Mouse (Mus musculus) liver, embryonic 14.5 days (tissue): ENCODE measurements around the gene Ager. TPM values are rescaled to one million over a fixed set of nuclear protein-coding genes. Genes with fewer than 3 reads are reported as not detected.

Experiments used
- ATAC-seq: fragments of 200-750 bp; cut with Nextera tagmentation; 2 replicates; pipeline ENCODE4 v1.8.0; 2017; ENCODE audit warnings: moderate number of reproducible peaks, mild to moderate bottlenecking, moderate library complexity; ENCODE audit not compliant: insufficient read depth
- DNase-seq, 3 experiments: peaks; one replicate each; pipeline ENCODE4 v3.0.0-alpha.2; 2012 to 2013; ENCODE audit warnings: low read depth in 3 of 3, low spot score in 3 of 3
- H3K27ac ChIP-seq: fragments of 300-500 bp; sonication (generic); 2 replicates; pipeline ENCODE4 v1.5.1; 2014; ENCODE audit warnings: moderate library complexity, mild to moderate bottlenecking, control low read depth, inconsistent platforms
- H3K27me3 ChIP-seq: fragments of 300-500 bp; sonication (generic); 2 replicates; pipeline ENCODE4 v1.6.1; 2014; ENCODE audit warnings: mild to moderate bottlenecking, low read length, moderate library complexity; ENCODE audit not compliant: control insufficient read depth, insufficient read depth
- H3K36me3 ChIP-seq: fragments of 300-500 bp; sonication (generic); replicated peaks from 2 replicates; pipeline ENCODE4 v1.6.1; 2014; ENCODE audit warnings: low read depth; ENCODE audit not compliant: control insufficient read depth, insufficient read depth
- H3K4me1 ChIP-seq, 2 experiments: fragments of 200-500 bp in 1 of 2; fragments of 300-500 bp in 1 of 2; sonication (generic) in 1 of 2; replicated peaks; 2 replicates each; pipeline ENCODE4 v1.6.1; 2012 to 2014; ENCODE audit warnings: antibody characterized with exemption in 1 of 2, inconsistent platforms in 1 of 2, low read length in 1 of 2; ENCODE audit not compliant: control insufficient read depth in 2 of 2, insufficient read depth in 2 of 2
- H3K4me2 ChIP-seq: fragments of 300-500 bp; sonication (generic); 2 replicates; pipeline ENCODE4 v1.6.1; 2014; ENCODE audit warnings: low read depth, mild to moderate bottlenecking, control low read depth, moderate library complexity
- H3K4me3 ChIP-seq, 2 experiments: fragments of 200-500 bp in 1 of 2; fragments of 300-500 bp in 1 of 2; sonication (generic) in 1 of 2; 2 replicates each; pipeline ENCODE4 v1.5.1; 2012 to 2014; ENCODE audit warnings: low read depth in 2 of 2, low read length in 2 of 2, mild to moderate bottlenecking in 2 of 2, control low read depth in 1 of 2, inconsistent platforms in 1 of 2, moderate library complexity in 1 of 2; ENCODE audit not compliant: insufficient read depth in 1 of 2
- H3K9ac ChIP-seq: fragments of 300-500 bp; sonication (generic); replicated peaks from 2 replicates; pipeline ENCODE4 v1.6.1; 2014; ENCODE audit warnings: mild to moderate bottlenecking, control low read depth, moderate library complexity
- H3K9me3 ChIP-seq: fragments of 300-500 bp; sonication (generic); 2 replicates; pipeline ENCODE4 v1.6.1; 2016; ENCODE audit warnings: low read length, mixed read lengths; ENCODE audit not compliant: control insufficient read depth
- CTCF ChIP-seq: IDR thresholded peaks from 2 replicates; pipeline ENCODE4 v1.5.1; 2016; ENCODE audit warnings: antibody characterized with exemption, low read depth, control low read depth
- EP300 ChIP-seq: IDR thresholded peaks from 2 replicates; pipeline ENCODE4 v1.6.1; 2016; ENCODE audit warnings: antibody characterized with exemption, low read depth
- WGBS: fragments of 180-500 bp; shearing (Covaris S2); extraction: QIAGEN DNeasy Blood & Tissue Kit; methylation state at CpG from one replicate; pipeline ENCODE4 v1.1.7; 2014; ENCODE audit not compliant: insufficient replicate concordance; 5-methylcytosine and 5-hydroxymethylcytosine counted together
- polyA plus RNA-seq, 2 experiments: library from polyadenylated mRNA; depleted of rRNA in 1 of 2; stranded (reverse) in 1 of 2; unstranded in 1 of 2; fragments of >200 nt; fragmentation: Nextera tagmentation in 1 of 2; extraction: Ambion mirVana in 1 of 2; gene quantifications; 2 replicates each; pipeline versions ENCODE4 v1.2.1 to v1.2.3; 2012 to 2014

Gene Ager
- polyA plus RNA-seq, 2 experiments = 0.41 to 1.3 TPM

DNA sequence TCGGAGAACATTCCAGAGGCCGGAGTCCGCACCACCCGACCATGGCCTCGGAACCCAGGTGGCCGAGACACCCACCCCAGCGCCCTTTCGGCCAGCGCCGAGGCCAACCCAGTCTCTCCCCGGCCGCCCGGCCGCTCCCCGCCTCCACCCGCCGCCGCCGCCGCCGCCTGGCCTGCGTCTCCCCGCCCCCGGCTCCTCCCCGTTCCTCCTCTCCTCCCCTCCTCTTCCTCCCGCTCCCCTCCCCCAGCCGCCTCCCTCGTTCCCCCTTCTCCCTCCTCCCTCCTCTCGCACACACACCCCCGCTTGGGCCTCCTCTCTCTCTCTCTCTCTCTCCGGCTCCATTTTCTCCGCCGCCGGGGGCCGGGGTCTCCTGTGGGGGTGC, 5.7 kb upstream of the Ager start:
- no peak for TF ChIP-seq EP300
- no peak for TF ChIP-seq CTCF
- peak overlapping the region; percentile 87 for H3K9ac ChIP-seq
- peak overlapping the region; percentile 62 to 74 for H3K4me3 ChIP-seq
- H3K36me3 ChIP-seq = no peaks in the 10 kb centered on the region
- ATAC-seq (peak; percentile 60), DNase-seq (peak; percentile 68 to 71 (median 71))
- no peaks in the 10 kb centered on the region for H3K27me3 ChIP-seq
- no peaks in the 10 kb centered on the region for H3K9me3 ChIP-seq
- peak overlapping the region; percentile 86 for H3K4me2 ChIP-seq
- H3K4me1 ChIP-seq = peaks cover 21 to 29% of the 10 kb centered on the region in 2 experiments
- peak overlapping the region; percentile 50 for H3K27ac ChIP-seq
- under 1% methylated on average over 34 of the region's 35 CpGs for WGBS

DNA sequence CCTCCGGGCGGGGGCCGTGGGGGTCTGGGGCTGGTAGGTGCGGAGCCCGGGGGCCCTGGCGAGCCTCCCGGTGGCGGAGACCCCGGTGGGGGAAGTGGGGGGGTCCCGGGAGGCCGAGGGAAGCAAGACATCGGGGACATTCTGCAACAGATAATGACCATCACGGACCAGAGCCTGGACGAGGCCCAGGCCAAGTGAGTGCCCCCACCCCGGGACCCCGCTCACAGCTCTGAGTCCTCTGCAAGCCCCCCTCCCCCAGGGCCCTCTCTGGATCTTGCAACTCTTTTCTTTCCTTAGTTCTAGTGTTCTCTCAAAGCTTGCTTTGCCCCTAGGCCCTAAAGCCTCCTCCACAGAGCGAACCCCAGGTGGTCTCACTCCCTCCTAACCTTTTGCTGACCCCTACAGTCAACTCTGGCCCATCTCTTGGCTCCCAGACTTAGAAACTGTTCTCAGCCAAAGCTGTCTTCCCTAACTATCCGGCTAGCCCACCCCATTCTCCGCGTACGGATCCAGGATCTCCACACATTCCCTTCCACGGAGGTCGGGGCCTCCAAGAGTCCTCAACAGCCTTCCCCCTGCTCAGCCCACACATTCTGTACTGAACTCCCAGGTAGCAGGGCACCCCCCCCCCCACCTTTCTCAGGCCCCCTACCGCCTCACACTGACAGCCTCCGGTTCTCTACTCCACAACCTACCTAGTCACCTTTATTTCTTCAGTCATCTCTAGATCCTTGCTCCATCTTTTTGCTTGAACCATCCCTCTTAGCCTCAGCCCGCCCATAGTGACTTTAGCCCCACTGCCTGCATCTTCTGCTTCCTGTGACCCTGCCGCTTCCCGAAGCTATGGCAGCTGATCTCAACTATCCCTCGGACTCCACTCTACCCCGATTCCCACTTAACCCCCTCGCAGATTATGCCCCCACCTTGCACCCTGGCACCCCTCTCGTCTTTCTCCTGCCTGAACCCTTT, 4.8 kb upstream of the Ager start:
- peak overlapping the region; percentile 50 for H3K27ac ChIP-seq
- H3K4me2 ChIP-seq = peak overlapping the region; percentile 86
- ATAC-seq = no peak
- H3K27me3 ChIP-seq = no peaks in the 10 kb centered on the region
- peaks cover 21 to 31% of the 10 kb centered on the region in 2 experiments for H3K4me1 ChIP-seq
- H3K9ac ChIP-seq = peak overlapping the region; percentile 87
- no peak for DNase-seq
- no peak for TF ChIP-seq CTCF
- no peak for TF ChIP-seq EP300
- no peaks in the 10 kb centered on the region for H3K36me3 ChIP-seq
- peak overlapping the region; percentile 50 to 74 for H3K4me3 ChIP-seq
- WGBS = 3% methylated on average over 32 of the region's 32 CpGs
- H3K9me3 ChIP-seq = no peaks in the 10 kb centered on the region

DNA sequence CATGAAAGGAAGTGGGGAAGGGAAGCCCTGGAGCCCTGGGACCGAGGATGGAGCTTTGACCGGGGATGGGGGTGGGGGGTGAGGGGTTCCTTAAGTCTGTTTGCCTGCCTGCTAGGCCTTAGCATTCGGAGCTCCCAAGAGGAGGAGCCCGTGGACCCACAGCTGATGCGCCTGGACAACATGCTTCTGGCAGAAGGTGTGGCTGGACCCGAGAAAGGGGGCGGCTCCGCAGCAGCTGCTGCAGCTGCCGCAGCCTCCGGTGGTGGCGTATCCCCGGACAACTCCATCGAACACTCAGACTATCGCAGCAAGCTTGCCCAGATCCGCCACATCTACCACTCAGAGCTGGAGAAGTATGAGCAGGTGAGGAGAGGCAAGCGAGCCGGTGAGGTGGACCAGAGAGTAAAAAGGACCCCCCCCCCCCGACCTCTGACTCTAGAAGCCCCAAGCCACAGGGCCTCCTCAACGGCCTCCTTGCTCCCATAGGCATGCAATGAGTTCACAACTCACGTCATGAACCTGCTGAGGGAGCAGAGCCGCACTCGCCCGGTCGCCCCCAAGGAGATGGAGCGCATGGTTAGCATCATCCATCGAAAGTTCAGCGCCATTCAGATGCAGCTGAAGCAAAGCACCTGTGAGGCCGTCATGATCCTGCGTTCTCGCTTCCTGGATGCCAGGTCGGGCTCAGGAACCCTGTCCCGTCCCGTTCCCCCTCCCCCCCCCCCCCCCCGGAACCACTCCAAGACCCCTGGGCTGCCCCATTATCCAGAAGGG, 3.7 kb upstream of the Ager start:
- DNase-seq = no peak
- Histone ChIP-seq H3K9ac (no peak overlapping the region), H3K4me2 (peak overlapping the region; percentile 86), H3K9me3 (no peaks in the 10 kb centered on the region), H3K4me1 (peaks cover 12 to 27% of the 10 kb centered on the region in 2 experiments), H3K27ac (no peak overlapping the region), H3K4me3 (peak overlapping the region; percentile 50 to 74; a peak in 3 of 4 replicates), H3K27me3 (no peaks in the 10 kb centered on the region), H3K36me3 (no peaks in the 10 kb centered on the region)
- TF ChIP-seq CTCF (no peak), EP300 (no peak)
- ATAC-seq = no peak
- 75% methylated on average over 33 of the region's 34 CpGs for WGBS

DNA sequence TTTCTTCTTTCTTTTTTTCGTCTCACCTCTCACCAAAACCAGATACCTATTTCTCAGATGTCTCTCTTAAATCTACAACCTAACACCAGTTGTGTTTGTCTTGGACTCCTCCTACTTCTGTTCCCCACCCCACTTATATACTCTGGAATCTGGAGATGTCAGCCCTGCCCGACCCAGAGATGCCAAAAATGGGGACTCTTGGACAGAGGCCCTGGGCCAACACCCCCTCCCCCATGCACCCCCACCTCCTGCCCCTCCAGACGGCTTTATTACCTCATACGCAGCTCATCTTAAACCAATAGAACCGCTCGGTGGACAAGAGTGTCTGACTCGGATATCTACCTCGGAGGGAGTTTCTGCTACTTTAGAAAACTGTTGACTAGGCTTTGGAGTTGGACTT, 1.6 kb upstream of the Ager start:
- peaks cover 7% of the 10 kb centered on the region for H3K36me3 ChIP-seq
- no peak overlapping the region for H3K27ac ChIP-seq
- TF ChIP-seq CTCF (no peak), EP300 (no peak)
- no peaks in the 10 kb centered on the region for H3K27me3 ChIP-seq
- no peak overlapping the region for H3K4me3 ChIP-seq
- DNase-seq (no peak), ATAC-seq (no peak)
- peaks cover 6 to 12% of the 10 kb centered on the region in 2 experiments for H3K4me1 ChIP-seq
- H3K9me3 ChIP-seq = no peaks in the 10 kb centered on the region
- H3K9ac ChIP-seq = no peak overlapping the region
- no peak overlapping the region for H3K4me2 ChIP-seq
- WGBS = 76% methylated on average over 8 of the region's 8 CpGs

DNA sequence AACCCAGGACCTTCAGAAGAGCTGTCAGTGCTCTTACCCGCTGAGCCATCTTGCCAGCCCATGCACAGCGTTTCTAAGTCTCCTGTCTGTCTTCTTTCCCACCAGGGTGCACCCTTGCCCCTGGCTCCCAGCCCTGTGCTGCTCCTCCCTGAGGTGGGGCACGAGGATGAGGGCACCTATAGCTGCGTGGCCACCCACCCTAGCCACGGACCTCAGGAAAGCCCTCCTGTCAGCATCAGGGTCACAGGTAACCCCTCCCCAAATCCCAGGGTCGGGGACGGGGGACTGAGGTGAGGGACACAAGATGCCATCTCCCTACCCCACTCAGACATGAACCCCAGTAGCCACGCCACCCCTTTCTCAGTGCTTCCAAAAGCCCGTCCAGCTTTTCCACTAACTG, 2.2 kb downstream of the Ager start:
- DNase-seq = no peak
- Histone ChIP-seq H3K9ac (no peak overlapping the region), H3K4me1 (peaks cover 4 to 17% of the 10 kb centered on the region in 2 experiments), H3K27me3 (no peaks in the 10 kb centered on the region), H3K27ac (no peak overlapping the region), H3K4me3 (no peak overlapping the region), H3K4me2 (no peak overlapping the region), H3K36me3 (peaks cover 12% of the 10 kb centered on the region), H3K9me3 (no peaks in the 10 kb centered on the region)
- WGBS = 76% methylated on average over 9 of the region's 9 CpGs
- ATAC-seq = no peak
- no peak for TF ChIP-seq CTCF
- no peak for TF ChIP-seq EP300
